Mouse (Mus musculus): ENCODE measurements at regions not wholly inside any gene's neighbourhood (a gene's known extent, or its start where the extent isn't known, plus 50 kb on each side); places are given as distances from the start of the nearest gene placed in this dataset.

DNA sequence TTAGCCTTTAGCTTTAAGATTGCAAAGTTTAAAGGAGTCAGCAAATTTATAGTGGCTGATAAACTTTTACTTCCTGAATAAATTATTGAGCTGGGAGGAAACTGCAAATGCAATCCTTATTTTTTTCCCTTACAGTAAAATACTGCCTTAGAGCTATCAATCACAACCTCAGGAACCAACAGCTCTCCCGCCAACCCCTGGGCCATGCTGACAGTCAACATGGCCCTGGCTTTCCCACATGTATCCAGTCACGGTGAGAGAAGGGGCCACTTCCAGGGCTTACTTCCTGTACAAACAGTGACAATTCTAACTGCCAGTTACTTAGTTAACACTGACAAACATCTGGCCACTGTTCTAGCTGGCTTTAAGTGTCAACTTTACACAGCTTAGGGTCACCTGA is 76.5 kb upstream of the Ankrd50 start:
- TF ChIP-seq POLR2A (IDR thresholded peaks at IDR 0.05; ENCODE audit: extremely low read depth, insufficient read depth, low read length) (no peak), CTCF (IDR thresholded peaks at IDR 0.05; ENCODE audit: extremely low read depth, insufficient read depth, low read length) (no peak)

Measured in cortical plate, adult 2 months (tissue).